Mouse (Mus musculus): ENCODE results near the gene Polr2l.

DNA sequence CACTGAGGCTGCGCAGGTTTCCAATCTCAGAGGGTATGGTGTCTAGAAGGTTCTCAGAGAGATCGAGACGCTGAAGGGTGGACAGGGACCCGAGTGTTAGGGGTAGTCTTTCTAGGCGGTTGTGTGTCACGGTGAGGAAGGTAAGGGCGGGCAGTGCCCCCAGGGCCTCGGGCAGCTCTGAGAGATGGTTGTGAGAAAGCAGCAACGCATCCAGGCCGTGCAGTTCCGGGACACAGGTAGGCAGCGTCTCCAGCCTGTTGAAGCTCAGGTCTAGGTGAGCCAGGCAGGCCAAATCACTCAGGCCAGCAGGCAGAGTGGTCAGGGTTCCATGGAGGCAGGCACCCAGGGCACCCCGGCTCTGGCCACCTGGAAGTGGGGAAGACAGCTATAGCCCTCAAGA lies 32.7 kb downstream of the Polr2l start:
- TF ChIP-seq POLR2A (IDR thresholded peaks at IDR 0.05; ENCODE audit: borderline replicate concordance, insufficient read depth, low read length), result no peak
- no peak for TF ChIP-seq CTCF (IDR thresholded peaks at IDR 0.05; ENCODE audit: borderline replicate concordance, insufficient read depth, low read depth, low read length)

Data from cerebellum, adult 2 months (tissue).